Mouse (Mus musculus): ENCODE results near the gene Pdcl3. TPM values are rescaled to one million over a fixed set of nuclear protein-coding genes. Genes with fewer than 3 reads are reported as not detected.

The Pdcl3 gene
- polyA plus RNA-seq, 1 experiment from 2014 or later: 157 TPM

- H3K4me3 ChIP-seq (ENCODE audit: low read depth, low read length): no peak overlapping the region
- no peak for DNase-seq (ENCODE audit: low spot score)
- no peak overlapping the region for H3K9ac ChIP-seq (ENCODE audit: low read length)
- peaks cover 2% of the 10 kb centered on the region; the same call in 1 of the 2 replicates for H3K4me1 ChIP-seq (replicated peaks; ENCODE audit: control insufficient read depth, insufficient read depth, low read length)
- ATAC-seq (replicated peaks; ENCODE audit: low FRiP score): no peak
- H3K27ac ChIP-seq (ENCODE audit: low read depth, low read length): no peak overlapping the region
- no peaks in the 10 kb centered on the region for H3K9me3 ChIP-seq (ENCODE audit: control insufficient read depth, low read length)
- H3K4me2 ChIP-seq (ENCODE audit: low read depth, low read length, severe bottlenecking): no peak overlapping the region
- H3K36me3 ChIP-seq (ENCODE audit: control insufficient read depth, insufficient read depth, low read length): no peaks in the 10 kb centered on the region
- WGBS: 75% methylated on average over 2 of the region's 2 CpGs
- H3K27me3 ChIP-seq (ENCODE audit: control insufficient read depth, insufficient read depth, low read length): no peaks in the 10 kb centered on the region
These were observed 1.5 kb upstream of the Pdcl3 start for GRCm38 (mm10) chr1:38983870-38984269.

GRCm38 (mm10) chr1:38987080-38987864, 1.9 kb downstream of the Pdcl3 start:
- H3K27ac ChIP-seq (ENCODE audit: low read depth, low read length): no peak overlapping the region; the same call in 1 of the 2 replicates
- WGBS: 6% methylated on average over 38 of the region's 38 CpGs
- H3K4me1 ChIP-seq (replicated peaks; ENCODE audit: control insufficient read depth, insufficient read depth, low read length): 0 out of 2 replicates have a peak, but pooled peaks cover 2% of the 10 kb centered on the region
- peak overlapping the region; percentile 67 for H3K4me2 ChIP-seq (ENCODE audit: low read depth, low read length, severe bottlenecking)
- peak overlapping the region; percentile 78 for H3K9ac ChIP-seq (ENCODE audit: low read length)
- H3K27me3 ChIP-seq (ENCODE audit: control insufficient read depth, insufficient read depth, low read length): no peaks in the 10 kb centered on the region
- H3K36me3 ChIP-seq (ENCODE audit: control insufficient read depth, insufficient read depth, low read length): no peaks in the 10 kb centered on the region
- DNase-seq (ENCODE audit: low spot score): peak; percentile 98
- peak; percentile 99 for ATAC-seq (replicated peaks; ENCODE audit: low FRiP score)
- peak overlapping the region; percentile 67 for H3K4me3 ChIP-seq (ENCODE audit: low read depth, low read length)
- no peaks in the 10 kb centered on the region for H3K9me3 ChIP-seq (ENCODE audit: control insufficient read depth, low read length)

DNA sequence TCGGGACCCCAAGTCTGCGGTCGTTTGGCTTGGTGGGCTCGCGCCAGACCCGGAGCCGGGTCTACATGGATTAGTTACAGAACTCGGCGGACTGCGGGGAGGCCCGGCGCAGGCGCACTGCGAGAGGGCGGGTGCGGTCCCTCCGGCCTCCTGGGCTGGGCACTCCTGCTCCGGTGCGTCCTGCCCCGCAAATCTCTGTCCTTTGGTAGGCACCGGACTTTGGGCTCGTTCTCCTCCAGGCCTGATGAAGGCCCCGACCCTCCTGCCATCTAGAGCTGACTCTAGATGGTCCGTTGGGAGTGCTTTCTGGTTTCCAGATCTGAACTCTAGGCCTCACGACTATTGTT, 2.4 kb downstream of the Pdcl3 start:
- Histone ChIP-seq H3K36me3 (ENCODE audit: control insufficient read depth, insufficient read depth, low read length) (no peaks in the 10 kb centered on the region; the same call in 1 of the 2 replicates), H3K9me3 (ENCODE audit: control insufficient read depth, low read length) (no peaks in the 10 kb centered on the region), H3K4me2 (ENCODE audit: low read depth, low read length, severe bottlenecking) (peak overlapping the region; percentile 67), H3K4me1 (replicated peaks; ENCODE audit: control insufficient read depth, insufficient read depth, low read length) (0 out of 2 replicates have a peak, but pooled peaks cover 2% of the 10 kb centered on the region), H3K27ac (ENCODE audit: low read depth, low read length) (peak overlapping the region; percentile 25; the same call in 1 of the 2 replicates), H3K27me3 (ENCODE audit: control insufficient read depth, insufficient read depth, low read length) (no peaks in the 10 kb centered on the region), H3K4me3 (ENCODE audit: low read depth, low read length) (peak overlapping the region; percentile 67), H3K9ac (ENCODE audit: low read length) (peak overlapping the region; percentile 78)
- DNase-seq (ENCODE audit: low spot score) (no peak), ATAC-seq (replicated peaks; ENCODE audit: low FRiP score) (peak; percentile 86)
- WGBS: under 1% methylated on average over 25 of the region's 25 CpGs

DNA sequence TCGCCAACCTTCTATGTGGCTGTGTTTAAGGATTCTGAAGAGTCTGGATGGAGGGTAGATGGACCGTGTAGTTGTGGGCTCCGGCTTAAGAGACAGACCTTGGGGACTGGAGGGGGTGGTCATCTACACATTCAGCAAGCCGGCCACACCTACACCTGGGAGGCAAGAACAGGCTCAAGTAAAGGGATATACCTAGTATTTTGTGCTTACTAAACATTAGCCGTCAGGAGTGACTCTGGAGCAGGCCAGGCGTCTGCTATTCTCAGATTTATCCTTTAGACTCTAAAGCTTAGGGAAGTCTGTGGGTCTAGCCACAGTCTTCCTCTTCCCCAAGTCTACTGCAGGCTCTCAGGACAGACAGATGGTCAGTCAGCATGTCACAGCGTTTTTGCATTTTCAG, 2.9 kb downstream of the Pdcl3 start:
- 41% methylated on average over 7 of the region's 7 CpGs for WGBS
- Histone ChIP-seq H3K4me1 (replicated peaks; ENCODE audit: control insufficient read depth, insufficient read depth, low read length) (0 out of 2 replicates have a peak, but pooled peaks cover 2% of the 10 kb centered on the region), H3K9ac (ENCODE audit: low read length) (peak overlapping the region; percentile 78), H3K27me3 (ENCODE audit: control insufficient read depth, insufficient read depth, low read length) (no peaks in the 10 kb centered on the region), H3K27ac (ENCODE audit: low read depth, low read length) (no peak overlapping the region), H3K36me3 (ENCODE audit: control insufficient read depth, insufficient read depth, low read length) (no peaks in the 10 kb centered on the region; the same call in 1 of the 2 replicates), H3K4me2 (ENCODE audit: low read depth, low read length, severe bottlenecking) (peak overlapping the region; percentile 67), H3K9me3 (ENCODE audit: control insufficient read depth, low read length) (no peaks in the 10 kb centered on the region), H3K4me3 (ENCODE audit: low read depth, low read length) (peak overlapping the region; percentile 67)
- no peak for ATAC-seq (replicated peaks; ENCODE audit: low FRiP score)
- no peak for DNase-seq (ENCODE audit: low spot score)

- Histone ChIP-seq H3K36me3 (ENCODE audit: control insufficient read depth, insufficient read depth, low read length) (peaks cover 5% of the 10 kb centered on the region; the same call in 1 of the 2 replicates), H3K4me2 (ENCODE audit: low read depth, low read length, severe bottlenecking) (no peak overlapping the region), H3K9ac (ENCODE audit: low read length) (no peak overlapping the region), H3K9me3 (ENCODE audit: control insufficient read depth, low read length) (no peaks in the 10 kb centered on the region), H3K27ac (ENCODE audit: low read depth, low read length) (no peak overlapping the region), H3K4me3 (ENCODE audit: low read depth, low read length) (no peak overlapping the region), H3K4me1 (replicated peaks; ENCODE audit: control insufficient read depth, insufficient read depth, low read length) (no peaks in the 10 kb centered on the region), H3K27me3 (ENCODE audit: control insufficient read depth, insufficient read depth, low read length) (no peaks in the 10 kb centered on the region)
- DNase-seq (ENCODE audit: low spot score) (no peak), ATAC-seq (replicated peaks; ENCODE audit: low FRiP score) (no peak)
- 94% methylated on average over 3 of the region's 3 CpGs for WGBS
These were observed 7.0 kb downstream of the Pdcl3 start for GRCm38 (mm10) chr1:38992365-38992764.

GRCm38 (mm10) chr1:39001106-39001505, 15.7 kb downstream of the Pdcl3 start:
- DNase-seq (ENCODE audit: low spot score) (peak; percentile 86), ATAC-seq (replicated peaks; ENCODE audit: low FRiP score) (peak; percentile 44; the same call in 1 of the 2 replicates)
- Histone ChIP-seq H3K9me3 (ENCODE audit: control insufficient read depth, low read length) (no peaks in the 10 kb centered on the region), H3K36me3 (ENCODE audit: control insufficient read depth, insufficient read depth, low read length) (no peaks in the 10 kb centered on the region; the same call in 1 of the 2 replicates), H3K27me3 (ENCODE audit: control insufficient read depth, insufficient read depth, low read length) (no peaks in the 10 kb centered on the region), H3K4me1 (replicated peaks; ENCODE audit: control insufficient read depth, insufficient read depth, low read length) (no peaks in the 10 kb centered on the region), H3K9ac (ENCODE audit: low read length) (peak overlapping the region; percentile 17; the same call in 1 of the 2 replicates), H3K4me3 (ENCODE audit: low read depth, low read length) (no peak overlapping the region), H3K27ac (ENCODE audit: low read depth, low read length) (no peak overlapping the region), H3K4me2 (ENCODE audit: low read depth, low read length, severe bottlenecking) (no peak overlapping the region)
- WGBS: 15% methylated on average over 5 of the region's 5 CpGs

- no peak overlapping the region for H3K27ac ChIP-seq (ENCODE audit: low read depth, low read length)
- no peaks in the 10 kb centered on the region for H3K27me3 ChIP-seq (ENCODE audit: control insufficient read depth, insufficient read depth, low read length)
- 54% methylated on average over 10 of the region's 10 CpGs for WGBS
- no peak for ATAC-seq (replicated peaks; ENCODE audit: low FRiP score)
- no peaks in the 10 kb centered on the region for H3K9me3 ChIP-seq (ENCODE audit: control insufficient read depth, low read length)
- DNase-seq (ENCODE audit: low spot score): no peak
- H3K36me3 ChIP-seq (ENCODE audit: control insufficient read depth, insufficient read depth, low read length): no peaks in the 10 kb centered on the region
- no peak overlapping the region for H3K9ac ChIP-seq (ENCODE audit: low read length)
- H3K4me2 ChIP-seq (ENCODE audit: low read depth, low read length, severe bottlenecking): no peak overlapping the region
- no peaks in the 10 kb centered on the region for H3K4me1 ChIP-seq (replicated peaks; ENCODE audit: control insufficient read depth, insufficient read depth, low read length)
- H3K4me3 ChIP-seq (ENCODE audit: low read depth, low read length): no peak overlapping the region
These were observed 20.4 kb downstream of the Pdcl3 start for GRCm38 (mm10) chr1:39005751-39006354.

GRCm38 (mm10) chr1:39006830-39007829, 21.7 kb downstream of the Pdcl3 start:
- no peak for ATAC-seq (replicated peaks; ENCODE audit: low FRiP score)
- no peak overlapping the region for H3K4me2 ChIP-seq (ENCODE audit: low read depth, low read length, severe bottlenecking)
- WGBS: 69% methylated on average over 11 of the region's 11 CpGs
- no peak for DNase-seq (ENCODE audit: low spot score)
- no peaks in the 10 kb centered on the region for H3K4me1 ChIP-seq (replicated peaks; ENCODE audit: control insufficient read depth, insufficient read depth, low read length)
- no peaks in the 10 kb centered on the region for H3K36me3 ChIP-seq (ENCODE audit: control insufficient read depth, insufficient read depth, low read length)
- H3K9ac ChIP-seq (ENCODE audit: low read length): no peak overlapping the region
- H3K27ac ChIP-seq (ENCODE audit: low read depth, low read length): no peak overlapping the region
- H3K4me3 ChIP-seq (ENCODE audit: low read depth, low read length): no peak overlapping the region
- no peaks in the 10 kb centered on the region for H3K9me3 ChIP-seq (ENCODE audit: control insufficient read depth, low read length)
- H3K27me3 ChIP-seq (ENCODE audit: control insufficient read depth, insufficient read depth, low read length): no peaks in the 10 kb centered on the region
